Mouse (Mus musculus) Muller cell, postnatal 12 days (primary cell): Measurements from ENCODE around the gene Bclaf1.

ENCODE experiments used
- DNase-seq: peaks from one replicate; pipeline ENCODE4 v3.0.0-alpha.2; 2015; ENCODE audit errors: inconsistent ontology term

The Bclaf1 gene

GRCm38 (mm10) chr10:20311918-20312735 lies at the start of gene Bclaf1:
Bclaf1 (plus strand) TSS chr10:20312469.
- peak; percentile 100 for DNase-seq

- DNase-seq: no peak
Observed at GRCm38 (mm10) chr10:20262896-20263295, 49.4 kb upstream of the Bclaf1 start.

- no peak for DNase-seq
Observed at GRCm38 (mm10) chr10:20264479-20264878, 47.8 kb upstream of the Bclaf1 start.

GRCm38 (mm10) chr10:20267032-20267431 lies 45.2 kb upstream of the Bclaf1 start:
- peak; percentile 70 for DNase-seq

GRCm38 (mm10) chr10:20268945-20269344 lies 43.3 kb upstream of the Bclaf1 start:
- DNase-seq: no peak

- DNase-seq: no peak
Observed at GRCm38 (mm10) chr10:20272380-20272779, 39.9 kb upstream of the Bclaf1 start.

GRCm38 (mm10) chr10:20273278-20273677 lies 39.0 kb upstream of the Bclaf1 start:
- DNase-seq: no peak

- DNase-seq: no peak
Observed at GRCm38 (mm10) chr10:20274022-20274421, 38.2 kb upstream of the Bclaf1 start.

GRCm38 (mm10) chr10:20281456-20281855 lies 30.8 kb upstream of the Bclaf1 start:
- no peak for DNase-seq

GRCm38 (mm10) chr10:20285289-20285975 lies 26.8 kb upstream of the Bclaf1 start:
- DNase-seq: peak; percentile 89

- DNase-seq: peak; percentile 52
Observed at GRCm38 (mm10) chr10:20285994-20286836, 26.1 kb upstream of the Bclaf1 start.

GRCm38 (mm10) chr10:20287369-20287768 lies 24.9 kb upstream of the Bclaf1 start:
- DNase-seq: no peak

- DNase-seq: peak; percentile 60
Observed at GRCm38 (mm10) chr10:20290467-20290883, 21.8 kb upstream of the Bclaf1 start.

GRCm38 (mm10) chr10:20295961-20296360 lies 16.3 kb upstream of the Bclaf1 start:
- DNase-seq: no peak

GRCm38 (mm10) chr10:20298152-20298920 lies 13.9 kb upstream of the Bclaf1 start:
- peak; percentile 9 for DNase-seq

GRCm38 (mm10) chr10:20299114-20299513 lies 13.2 kb upstream of the Bclaf1 start:
- no peak for DNase-seq

GRCm38 (mm10) chr10:20310969-20311769 lies 1.1 kb upstream of the Bclaf1 start:
- peak; percentile 11 for DNase-seq

GRCm38 (mm10) chr10:20312736-20313301 lies 550 bp downstream of the Bclaf1 start:
- peak; percentile 89 for DNase-seq

GRCm38 (mm10) chr10:20313447-20313846 lies 1.2 kb downstream of the Bclaf1 start:
- DNase-seq: no peak

- DNase-seq: no peak
Observed at GRCm38 (mm10) chr10:20313941-20314340, 1.7 kb downstream of the Bclaf1 start.
